Mouse (Mus musculus): ENCODE data around the gene Mst1. TPM values are rescaled to one million over a fixed set of nuclear protein-coding genes. Genes with fewer than 3 reads are reported as not detected.

Gene Mst1
- total RNA-seq, 2 experiments from 2014 or later = not detected

DNA sequence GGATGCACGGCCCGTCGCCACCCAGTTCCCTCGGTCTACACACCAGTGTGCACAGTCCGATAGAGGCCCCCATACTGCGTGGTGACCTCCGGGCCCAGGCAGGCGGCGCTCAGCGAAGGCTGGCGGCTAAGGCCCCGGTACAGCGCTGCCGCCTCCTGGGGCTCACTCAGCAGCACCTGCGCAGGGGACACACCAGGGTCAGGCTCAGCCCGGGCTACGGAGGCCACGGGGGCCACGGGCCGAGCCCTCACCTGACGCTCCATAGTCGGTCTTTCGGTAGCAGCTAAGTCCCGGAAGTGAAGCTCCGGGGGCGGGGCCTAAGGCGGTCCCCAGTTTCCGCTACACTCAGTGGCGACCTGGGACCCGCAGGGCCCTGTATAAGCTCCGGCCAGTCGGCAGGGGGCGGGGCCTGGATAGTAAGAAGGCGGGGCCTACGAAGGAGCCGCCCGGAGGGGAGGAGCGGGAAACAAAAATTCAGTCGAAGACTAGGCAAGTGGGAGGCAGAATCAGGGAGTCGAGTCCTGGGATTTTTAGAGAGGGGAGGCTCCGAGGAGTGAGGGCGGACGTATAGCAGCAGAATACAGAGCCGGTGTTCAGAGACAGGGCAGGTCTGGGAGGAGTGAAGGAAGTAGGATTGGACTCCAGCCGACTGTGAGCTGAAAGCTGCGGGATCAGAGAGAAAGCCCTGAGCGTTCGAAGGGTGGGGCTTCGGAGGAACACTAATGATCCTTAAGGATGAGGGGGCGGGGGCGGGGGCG is 14.1 kb downstream of the Mst1 start, which contains the start of gene Apeh:
Gene Apeh (minus strand): TSS at position 423 of the 758 bp plus-strand sequence.
- intact Hi-C loops (cut with DNase I; ENCODE audit: low total_unique reads) = no loop called here
- peak; percentile 96 for DNase-seq

- no peak for DNase-seq
These were observed 14.8 kb downstream of the Mst1 start for GRCm38 (mm10) chr9:108094998-108095411.

DNA sequence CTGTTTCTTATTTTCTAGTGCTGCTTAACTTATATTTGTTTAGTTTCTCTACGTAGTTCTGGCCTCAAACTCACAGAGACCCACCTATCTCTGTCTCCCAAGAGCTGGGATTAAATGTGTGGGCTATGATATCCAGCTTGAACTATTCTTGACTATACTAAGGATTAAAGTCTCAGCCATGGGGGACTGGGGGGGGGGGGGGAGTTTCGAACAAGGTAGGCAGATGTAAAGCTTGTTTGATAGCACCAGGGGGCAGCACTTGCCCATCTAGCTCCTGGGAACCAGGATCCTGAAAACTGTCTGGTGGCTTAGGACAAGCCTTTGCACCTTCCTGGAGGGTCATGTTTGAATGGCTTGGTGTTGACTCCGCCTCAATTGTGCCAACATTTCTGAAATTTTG is 15.3 kb downstream of the Mst1 start:
- peak; percentile 61 for DNase-seq
- intact Hi-C loops (cut with DNase I; ENCODE audit: low total_unique reads) = loop anchor here (5.0 kb wide), 1 partner anchor 192 kb away; no protein-coding TSS in a partner anchor

More at GRCm38 (mm10) chr9:108094998-108095411, 14.8 kb downstream of the Mst1 start:
- intact Hi-C loops (cut with DNase I; ENCODE audit: low total_unique reads) = loop anchor here (5.0 kb wide), 1 partner anchor 192 kb away; no protein-coding TSS in a partner anchor

- DNase-seq = no peak
- intact Hi-C loops (cut with DNase I; ENCODE audit: low total_unique reads) = loop anchor here (2.0 to 5.0 kb wide), 2 partner anchors 105 to 191 kb away; no protein-coding TSS in a partner anchor
These were observed 15.9 kb downstream of the Mst1 start for GRCm38 (mm10) chr9:108095949-108096712.

GRCm38 (mm10) chr9:108099619-108100018 is 19.4 kb downstream of the Mst1 start:
- intact Hi-C loops (cut with DNase I; ENCODE audit: low total_unique reads) = loop anchor here (5.0 kb wide), 1 partner anchor 188 kb away; no protein-coding TSS in a partner anchor
- DNase-seq = no peak

- intact Hi-C loops (cut with DNase I; ENCODE audit: low total_unique reads) = no loop called here
- DNase-seq = no peak
These were observed 24.7 kb downstream of the Mst1 start for GRCm38 (mm10) chr9:108104766-108105548.

- intact Hi-C loops (cut with DNase I; ENCODE audit: low total_unique reads) = no loop called here
- DNase-seq = no peak
These were observed 25.3 kb downstream of the Mst1 start for GRCm38 (mm10) chr9:108105549-108105863.

GRCm38 (mm10) chr9:108106090-108106489 is 25.9 kb downstream of the Mst1 start:
- intact Hi-C loops (cut with DNase I; ENCODE audit: low total_unique reads) = no loop called here
- DNase-seq = no peak

DNA sequence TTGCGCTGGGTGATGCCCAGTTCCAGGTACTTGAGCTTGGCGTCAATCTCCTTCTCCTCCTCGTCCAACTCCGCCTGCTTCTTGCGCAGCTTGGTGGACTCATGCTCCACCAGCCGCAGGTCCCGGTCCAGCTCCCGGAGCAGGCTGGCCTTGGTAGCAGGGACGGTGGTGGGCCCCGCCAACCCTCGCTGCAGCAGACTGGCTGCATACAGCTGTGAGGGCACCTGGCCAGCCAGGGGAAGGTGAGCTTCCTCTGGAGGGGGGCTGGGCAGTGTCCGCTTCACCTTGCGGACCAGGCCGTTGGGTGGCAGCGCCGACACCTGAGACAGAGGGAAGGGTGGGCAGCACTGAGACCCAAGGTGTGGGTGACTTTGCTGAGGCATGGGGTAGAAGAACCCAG is 27.6 kb downstream of the Mst1 start:
- DNase-seq = no peak
- intact Hi-C loops (cut with DNase I; ENCODE audit: low total_unique reads) = no loop called here

GRCm38 (mm10) chr9:108110160-108110559 is 29.9 kb downstream of the Mst1 start:
- intact Hi-C loops (cut with DNase I; ENCODE audit: low total_unique reads) = no loop called here
- DNase-seq = no peak

DNA sequence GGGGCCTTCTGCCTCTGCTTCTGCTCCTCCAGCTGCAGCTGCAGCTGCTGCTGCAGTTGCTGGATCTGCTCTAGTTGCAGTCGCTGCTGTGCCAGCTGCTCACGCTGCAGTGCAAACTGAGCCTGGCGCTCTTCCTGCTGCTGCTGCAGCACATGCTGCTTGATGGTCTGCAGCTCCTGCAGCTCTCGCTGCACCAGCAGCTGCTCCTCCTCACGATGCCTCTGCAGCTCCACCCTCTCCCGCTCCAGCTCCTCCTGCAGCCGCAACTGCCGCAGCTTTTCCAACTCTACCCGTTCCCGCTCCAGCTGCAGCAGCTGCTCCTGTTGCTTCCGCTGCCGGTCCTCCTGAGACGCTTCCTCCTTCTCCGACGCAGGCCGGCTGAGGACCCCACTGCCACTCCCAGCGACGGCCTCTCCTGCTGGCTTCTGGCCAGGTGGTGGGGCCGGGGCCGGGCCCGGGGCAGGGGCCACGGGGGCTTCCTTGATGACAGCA is 30.9 kb downstream of the Mst1 start:
- intact Hi-C loops (cut with DNase I; ENCODE audit: low total_unique reads) = no loop called here
- DNase-seq = no peak

DNA sequence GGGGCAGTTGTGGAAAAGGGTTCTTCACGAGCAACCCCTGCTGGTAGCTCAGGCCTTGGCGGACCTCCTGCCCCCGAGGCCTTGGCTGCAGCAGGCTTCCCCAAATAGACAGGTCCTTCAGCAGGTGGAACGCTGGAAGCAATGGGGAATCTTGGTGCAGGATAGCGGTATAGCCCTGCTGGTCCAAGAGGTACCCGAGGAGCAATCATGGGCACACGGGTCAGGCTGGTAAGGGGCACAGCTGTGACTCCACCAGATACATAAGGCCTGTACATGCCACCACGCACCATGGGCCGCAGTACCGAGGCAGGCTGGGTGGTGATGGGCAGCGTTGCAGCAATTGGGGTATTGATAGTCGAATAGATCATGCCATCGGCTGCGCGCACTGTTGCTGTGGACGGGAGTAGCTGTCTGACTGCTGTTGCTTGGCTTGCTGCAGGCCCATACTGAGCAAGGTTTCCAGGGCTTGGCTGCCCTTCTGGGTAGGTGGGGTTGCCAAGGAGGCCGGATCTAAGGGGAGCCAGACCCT is 31.4 kb downstream of the Mst1 start:
- intact Hi-C loops (cut with DNase I; ENCODE audit: low total_unique reads) = no loop called here
- no peak for DNase-seq

GRCm38 (mm10) chr9:108112719-108113340 is 32.6 kb downstream of the Mst1 start:
- intact Hi-C loops (cut with DNase I; ENCODE audit: low total_unique reads) = no loop called here
- peak; percentile 77 for DNase-seq

DNA sequence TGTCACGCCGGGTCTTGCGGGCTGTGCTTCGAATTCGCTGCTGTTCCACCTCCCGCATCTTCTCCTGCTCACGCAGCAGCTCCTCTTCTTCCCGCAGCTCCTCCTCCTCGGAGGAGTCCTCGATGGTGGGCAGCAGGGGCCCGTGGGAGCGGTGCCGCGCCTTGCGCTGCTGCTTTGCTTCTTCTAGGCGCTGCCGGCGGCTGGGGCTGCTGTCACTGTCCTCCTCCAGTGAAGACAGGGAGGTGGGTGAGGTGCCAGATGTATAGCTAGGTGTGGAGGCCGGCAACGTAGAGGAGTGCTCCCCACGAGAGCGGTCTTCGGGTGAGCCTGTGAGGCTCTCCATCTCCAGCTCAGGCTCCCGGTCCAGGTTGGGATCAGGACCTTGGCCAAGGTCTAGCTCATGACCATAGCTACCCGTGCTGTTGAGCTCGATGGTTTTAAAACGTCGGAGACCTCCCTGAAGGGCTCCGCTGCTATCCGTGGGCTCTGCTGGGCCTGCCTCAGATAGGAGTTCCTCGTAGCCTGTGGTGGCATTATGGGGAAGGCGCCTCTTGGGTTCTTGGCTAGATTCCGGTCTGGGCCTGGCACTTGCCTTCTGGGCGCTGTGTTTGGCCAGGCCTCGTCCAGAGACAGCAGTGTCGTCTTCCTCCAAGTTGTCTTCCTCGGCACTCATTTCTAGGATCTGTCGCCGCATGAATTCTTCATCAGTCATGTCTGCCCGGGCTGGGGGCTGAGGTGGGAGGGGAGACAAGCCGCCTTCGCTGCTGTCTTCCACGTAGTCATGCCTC is 35.2 kb downstream of the Mst1 start:
- intact Hi-C loops (cut with DNase I; ENCODE audit: low total_unique reads) = no loop called here
- DNase-seq = no peak

DNA sequence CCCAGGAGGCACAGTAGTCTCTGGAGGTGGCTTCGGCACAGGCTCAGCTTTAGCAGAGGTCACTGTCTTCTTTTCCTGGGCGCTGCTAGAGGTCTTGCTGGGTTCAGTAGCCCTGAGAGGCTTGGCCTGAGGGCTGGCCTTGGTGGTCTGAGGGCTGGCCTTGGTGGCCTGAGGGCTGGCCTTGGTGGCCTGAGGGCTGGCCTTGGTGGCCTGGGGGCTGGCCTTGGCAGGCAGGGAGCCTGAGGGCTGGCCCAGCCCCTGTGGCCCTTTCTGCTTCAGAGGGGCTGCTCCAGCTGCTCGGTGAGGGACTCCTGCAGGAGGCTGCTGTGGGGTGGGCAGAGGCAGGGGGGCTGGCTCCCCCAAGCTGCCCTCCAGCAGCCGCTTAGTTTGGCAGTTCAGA is 36.9 kb downstream of the Mst1 start:
- intact Hi-C loops (cut with DNase I; ENCODE audit: low total_unique reads) = no loop called here
- no peak for DNase-seq

DNA sequence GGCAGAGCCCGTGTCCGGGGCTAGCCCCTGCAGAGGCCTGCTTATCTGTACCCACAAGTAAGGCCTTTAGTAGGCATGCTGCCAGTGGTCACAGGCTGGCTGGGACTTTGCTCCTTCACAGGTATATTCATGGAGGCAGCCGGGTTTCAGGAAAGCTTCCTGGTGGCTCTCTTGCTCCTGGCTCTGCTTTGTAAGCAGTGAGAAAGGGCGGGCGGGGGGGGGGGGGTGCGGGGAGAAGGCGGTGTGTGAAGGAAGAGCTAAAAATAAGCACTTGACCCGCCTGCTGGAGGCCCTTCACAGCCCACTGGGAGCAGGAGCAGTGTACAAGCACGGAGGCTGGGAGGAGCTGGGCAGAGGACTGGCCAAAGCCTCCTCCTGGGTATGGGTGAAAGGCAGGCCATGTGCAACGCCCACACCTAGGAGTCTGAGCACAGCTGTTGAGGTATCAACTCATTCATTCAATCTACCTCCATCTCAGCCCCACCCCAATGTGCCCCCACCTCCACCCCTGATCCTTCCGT is 39.7 kb downstream of the Mst1 start:
- peak; percentile 65 for DNase-seq
- intact Hi-C loops (cut with DNase I; ENCODE audit: low total_unique reads) = no loop called here

DNA sequence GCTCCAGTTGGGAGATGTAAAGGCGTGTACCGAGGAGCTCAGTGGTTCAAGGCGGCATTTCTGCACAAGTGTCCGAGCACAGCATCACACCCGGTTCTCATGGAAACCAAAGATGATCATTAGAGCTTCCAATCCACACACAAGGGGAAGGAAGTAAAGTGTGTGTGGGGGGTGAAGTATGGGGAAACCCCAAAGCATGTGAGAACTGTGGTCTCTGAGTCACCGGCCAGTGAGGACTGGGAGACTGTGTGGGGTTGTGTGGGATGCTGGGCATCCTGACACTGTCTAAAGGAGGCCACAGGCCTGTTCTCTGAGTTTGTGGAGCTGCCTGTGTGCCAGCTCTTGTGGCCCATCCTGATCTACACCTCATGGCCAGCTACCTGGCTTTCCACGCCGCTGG is 40.4 kb downstream of the Mst1 start:
- no peak for DNase-seq
- intact Hi-C loops (cut with DNase I; ENCODE audit: low total_unique reads) = no loop called here

Measured in gastrocnemius, postnatal 14 days (tissue).